Mouse (Mus musculus) kidney, adult 8-10 months (tissue): ENCODE data around the gene Pbsn.
"Not testable (repeated sequence)": the region's sequence is repeated elsewhere in the genome, so short reads cannot be mapped to it uniquely, and the experiment has no call there.

Experiments used
- DNase-seq, 2 experiments: peaks; one replicate each; pipeline ENCODE4 v3.0.0; 2022

Pbsn gene

GRCm38 (mm10) chrX:77853523-77853922 lies at the start of gene Pbsn:
Gene Pbsn, minus strand, starts transcription at chrX:77853623.
- DNase-seq = no peak

GRCm38 (mm10) chrX:77880033-77880432 lies 26.6 kb upstream of the Pbsn start:
- DNase-seq = not testable (repeated sequence)

GRCm38 (mm10) chrX:77864458-77864857 lies 11.0 kb upstream of the Pbsn start, which contains the start of gene Gm14744:
Gene Gm14744, plus strand, starts transcription at chrX:77864758.
- DNase-seq = not testable (repeated sequence)

- DNase-seq = no peak
Measured at GRCm38 (mm10) chrX:77812031-77812430, 41.4 kb downstream of the Pbsn start.

- peak; percentile 57 to 63 for DNase-seq
Measured at GRCm38 (mm10) chrX:77810608-77811206, 42.7 kb downstream of the Pbsn start.

- DNase-seq = peak; percentile 29 to 32
Measured at GRCm38 (mm10) chrX:77808602-77809001, 44.8 kb downstream of the Pbsn start.

- DNase-seq = no peak
Measured at GRCm38 (mm10) chrX:77802293-77802692, 51.1 kb downstream of the Pbsn start.

- no peak for DNase-seq
Measured at GRCm38 (mm10) chrX:77801543-77801942, 51.9 kb downstream of the Pbsn start.

GRCm38 (mm10) chrX:77799554-77799953 lies 53.9 kb downstream of the Pbsn start:
- no peak for DNase-seq

GRCm38 (mm10) chrX:77797801-77798200 lies 55.6 kb downstream of the Pbsn start:
- no peak for DNase-seq

- no peak for DNase-seq
Measured at GRCm38 (mm10) chrX:77796916-77797315, 56.5 kb downstream of the Pbsn start.

GRCm38 (mm10) chrX:77796238-77796835 lies 57.1 kb downstream of the Pbsn start, which contains the start of gene Prkx:
Gene Prkx, minus strand, starts transcription at chrX:77796278.
- peak; percentile 58 to 70 for DNase-seq

GRCm38 (mm10) chrX:77795858-77796174 lies 57.6 kb downstream of the Pbsn start:
- peak; percentile 87 to 89 for DNase-seq

GRCm38 (mm10) chrX:77794962-77795857 lies 58.2 kb downstream of the Pbsn start:
- peak in 1 of 2 experiments; percentile 18 for DNase-seq

GRCm38 (mm10) chrX:77788675-77789074 lies 64.7 kb downstream of the Pbsn start:
- DNase-seq = no peak
